Mouse (Mus musculus): ENCODE results near the gene Snrnp70.

Snrnp70 gene

DNA sequence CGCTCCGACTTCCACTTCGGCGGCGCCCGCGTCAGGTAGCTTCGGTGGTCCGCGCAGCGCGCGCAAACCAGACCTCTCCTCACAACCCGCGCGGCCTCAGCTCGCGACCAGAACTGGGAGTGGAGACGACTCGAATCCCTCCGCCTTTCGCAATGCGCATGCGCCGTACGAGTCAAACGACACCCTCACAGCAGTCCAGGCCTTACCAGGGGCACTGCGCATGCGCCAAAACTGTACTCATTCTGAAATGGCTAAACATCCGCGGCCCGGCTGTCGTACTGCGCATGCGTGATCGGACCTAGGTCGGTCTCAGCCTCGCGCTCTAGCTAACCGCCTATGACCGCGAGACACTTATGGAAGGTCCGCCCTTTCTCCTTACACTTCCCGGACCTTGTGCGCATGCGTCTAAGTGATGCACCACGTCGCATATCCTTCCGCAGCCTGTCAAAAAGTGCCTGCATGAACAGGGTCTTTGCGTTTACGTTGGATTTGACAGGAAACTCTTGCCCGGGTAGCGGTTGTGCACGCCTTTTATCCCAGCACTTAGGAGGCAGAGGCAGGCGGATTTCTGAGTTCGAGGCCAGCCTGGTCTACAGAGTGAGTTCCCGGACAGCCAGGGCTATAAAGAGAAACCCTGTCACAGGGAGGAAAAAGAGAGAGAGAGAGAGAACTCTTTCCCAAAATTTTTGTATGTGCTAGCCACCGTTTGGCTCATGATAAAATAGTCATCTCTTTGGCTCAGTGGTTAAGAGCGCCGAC, at the start of gene Snrnp70:
Gene Snrnp70 (minus strand): TSS at position 165 of the 759 bp plus-strand sequence.
- in situ Hi-C loops (cut with MboI; ENCODE audit: low sequenced_read_pairs): no loop called here

DNA sequence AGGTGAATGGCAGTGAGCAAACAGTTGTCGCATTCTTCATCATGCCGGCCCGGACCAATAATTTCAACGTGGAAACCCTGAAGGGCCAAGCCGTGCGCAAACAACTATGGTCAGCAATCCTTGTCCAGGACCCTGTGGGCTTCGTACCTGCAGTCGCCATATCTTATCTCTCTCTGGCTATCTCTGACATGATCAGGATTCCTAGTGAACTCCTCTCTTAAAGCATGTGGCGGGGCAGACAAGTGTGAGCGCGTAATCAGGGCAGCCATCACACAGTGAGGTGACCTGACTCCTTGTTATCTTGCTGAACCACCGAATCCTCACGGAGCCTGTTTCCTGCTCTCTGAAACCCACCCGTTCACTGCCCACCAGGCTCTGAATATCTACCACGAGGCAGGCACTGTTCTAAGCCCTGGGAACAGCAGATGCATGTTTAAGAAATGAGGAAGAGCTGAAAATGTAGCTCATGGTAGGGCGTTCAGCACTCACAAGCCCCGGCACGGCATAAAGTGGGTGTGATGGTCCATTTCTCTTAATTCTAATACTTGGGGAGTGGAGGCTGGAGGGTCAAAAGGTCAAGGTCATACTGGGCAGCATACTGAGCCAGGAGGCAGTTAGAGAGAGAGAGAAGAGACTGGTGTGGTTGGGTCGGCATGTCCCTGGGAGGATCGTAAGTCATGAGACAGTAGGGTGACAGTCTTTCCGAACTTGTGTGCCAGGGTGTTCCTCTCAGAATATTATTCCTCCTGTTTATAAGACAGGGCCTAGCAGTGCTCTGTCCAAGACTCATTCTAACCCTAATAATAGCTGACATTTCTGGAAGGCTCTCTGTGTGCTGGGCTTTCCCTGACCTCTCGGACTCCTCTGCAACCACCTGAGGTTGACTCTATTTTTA, 48.2 kb upstream of the Snrnp70 start:
- in situ Hi-C loops (cut with MboI; ENCODE audit: low sequenced_read_pairs): no loop called here

DNA sequence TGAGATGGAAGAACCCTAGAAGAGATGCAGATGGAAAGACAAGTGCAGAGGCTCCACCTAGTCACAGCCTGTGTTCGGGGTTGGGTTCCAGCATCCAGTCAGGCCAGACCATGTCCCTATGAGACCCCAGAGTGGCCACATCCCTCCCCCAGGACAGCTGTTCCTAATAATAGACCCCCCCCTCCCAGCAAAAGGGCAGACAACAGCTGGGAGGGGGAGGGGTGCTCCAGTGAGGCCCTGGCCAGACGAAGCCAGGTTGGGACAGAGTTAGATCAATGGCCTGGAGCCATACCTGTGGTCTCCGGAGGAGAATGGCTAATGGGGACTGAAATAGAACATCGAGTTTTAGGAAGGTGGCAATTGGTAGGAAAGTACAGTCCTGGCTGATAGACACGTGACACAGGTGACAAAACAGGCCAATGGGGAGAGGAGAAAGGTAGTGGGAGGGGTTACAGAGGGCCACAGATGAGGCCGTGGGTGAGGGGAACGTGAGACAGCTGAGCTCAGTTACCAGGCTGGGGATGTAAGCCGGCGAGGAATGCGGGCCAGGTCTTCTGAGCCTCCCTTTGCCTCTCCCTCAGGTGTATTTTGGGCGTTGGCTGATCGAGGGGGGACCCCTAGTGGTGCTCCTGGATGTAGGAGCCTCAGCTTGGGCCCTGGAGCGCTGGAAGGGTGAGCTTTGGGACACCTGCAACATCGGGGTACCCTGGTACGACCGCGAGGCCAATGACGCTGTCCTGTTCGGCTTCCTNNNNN, 42.2 kb upstream of the Snrnp70 start, which contains the start of gene Ruvbl2:
Gene Ruvbl2 (minus strand): TSS at position 576 of the 756 bp plus-strand sequence.
- in situ Hi-C loops (cut with MboI; ENCODE audit: low sequenced_read_pairs): no loop called here

DNA sequence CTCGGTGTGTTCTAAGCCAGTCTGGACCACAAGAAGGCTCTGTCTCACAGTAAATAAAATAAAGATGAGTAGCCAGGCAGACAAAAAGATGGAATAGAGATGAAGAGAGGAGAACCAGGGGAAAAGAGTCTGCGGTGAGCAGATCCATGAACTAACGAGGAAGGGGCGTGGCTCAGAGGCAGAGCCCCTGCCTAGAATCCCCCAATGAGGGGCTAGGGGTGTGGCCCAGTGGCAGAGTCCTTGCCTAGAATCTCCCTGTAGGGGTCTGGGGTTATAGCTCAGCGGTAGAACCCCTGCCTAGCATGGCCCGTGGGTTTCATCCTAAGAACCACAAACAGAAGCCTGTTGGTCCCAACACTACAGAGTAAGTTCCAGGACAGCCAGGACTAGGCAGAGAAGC, 41.5 kb upstream of the Snrnp70 start:
- in situ Hi-C loops (cut with MboI; ENCODE audit: low sequenced_read_pairs): no loop called here

GRCm38 (mm10) chr7:45436444-45436843, 40.9 kb upstream of the Snrnp70 start:
- in situ Hi-C loops (cut with MboI; ENCODE audit: low sequenced_read_pairs): no loop called here

DNA sequence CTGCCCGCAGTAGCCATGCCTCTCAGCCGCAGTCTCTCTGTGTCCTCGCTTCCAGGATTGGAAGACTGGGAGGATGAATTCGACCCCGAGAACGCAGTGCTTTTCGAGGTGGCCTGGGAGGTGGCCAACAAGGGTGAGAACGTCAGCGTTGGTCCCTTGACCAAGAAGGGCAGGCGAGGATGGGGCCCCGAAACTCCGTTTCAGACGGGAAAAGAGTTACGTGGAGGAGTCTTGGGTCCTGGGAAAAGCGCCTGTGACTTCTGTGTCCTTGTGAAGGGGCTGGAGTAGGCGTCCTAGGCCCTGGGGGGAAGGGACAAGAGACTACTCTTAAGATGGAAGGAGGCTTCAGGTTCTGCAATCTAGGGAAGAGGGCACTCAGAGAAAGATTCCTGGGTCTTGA, 39.5 kb upstream of the Snrnp70 start:
- in situ Hi-C loops (cut with MboI; ENCODE audit: low sequenced_read_pairs): no loop called here

DNA sequence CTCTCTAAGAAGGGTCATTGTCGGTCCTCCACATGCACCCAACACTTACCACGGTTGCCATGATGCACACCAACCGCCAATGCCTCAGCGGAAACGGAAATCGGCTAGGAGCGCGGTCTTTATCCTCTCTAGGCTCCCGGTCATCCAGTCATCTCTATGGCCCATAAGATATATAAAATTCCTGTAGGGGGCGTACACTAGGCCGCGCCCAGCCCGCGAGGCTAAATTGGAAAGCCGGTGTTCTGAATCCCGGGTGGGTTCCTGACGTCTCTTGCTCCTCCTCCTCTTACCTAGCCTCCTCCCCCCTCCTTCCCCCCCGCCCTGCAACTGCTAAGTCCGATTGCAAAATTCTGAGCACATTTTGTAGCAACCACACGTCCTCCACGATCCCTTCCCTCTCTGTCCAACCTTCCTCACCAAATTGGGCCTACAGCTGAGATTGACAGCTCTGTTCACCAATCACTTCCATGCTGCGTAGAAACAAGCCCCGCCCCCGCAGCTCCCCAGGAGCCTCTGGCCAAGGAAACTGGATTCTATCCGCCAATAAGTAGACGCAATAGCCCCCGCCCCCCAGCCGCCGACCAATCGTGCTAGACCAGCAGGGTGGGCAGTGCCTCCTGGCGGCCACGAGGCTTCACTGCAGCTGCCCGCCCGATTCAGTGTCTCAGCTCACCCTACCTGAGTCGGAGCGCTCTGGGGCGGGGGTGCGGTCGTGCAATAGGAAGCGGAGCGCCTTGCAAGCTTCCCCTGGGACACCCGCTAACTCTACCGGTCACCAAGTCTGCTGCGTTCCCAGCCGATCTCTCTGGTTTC, 38.9 kb upstream of the Snrnp70 start, which contains the start of gene Gys1:
Gene Gys1 (plus strand): TSS at position 642 of the 813 bp plus-strand sequence.
- in situ Hi-C loops (cut with MboI; ENCODE audit: low sequenced_read_pairs): no loop called here

DNA sequence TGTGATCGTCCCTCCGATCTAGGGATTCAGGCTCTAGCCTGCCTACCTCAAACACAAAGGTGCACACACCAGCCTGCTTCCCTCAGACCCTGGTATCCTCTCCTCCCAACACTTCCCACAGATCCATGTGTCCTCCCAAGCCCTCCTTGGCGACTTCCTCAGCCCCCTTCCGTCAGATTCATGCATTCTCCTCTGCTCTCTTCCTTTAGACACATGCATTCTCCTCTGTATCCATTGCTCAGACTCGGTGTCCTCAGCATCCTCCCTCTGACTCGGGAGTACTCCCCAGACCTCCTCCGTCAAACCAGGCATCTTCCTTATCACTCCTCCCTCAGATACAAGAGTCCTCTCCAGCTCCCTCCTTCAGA, 38.3 kb upstream of the Snrnp70 start:
- in situ Hi-C loops (cut with MboI; ENCODE audit: low sequenced_read_pairs): no loop called here

- in situ Hi-C loops (cut with MboI; ENCODE audit: low sequenced_read_pairs): no loop called here
Measured at GRCm38 (mm10) chr7:45426556-45426955, 31.0 kb upstream of the Snrnp70 start.

GRCm38 (mm10) chr7:45421194-45421593, 25.7 kb upstream of the Snrnp70 start:
- in situ Hi-C loops (cut with MboI; ENCODE audit: low sequenced_read_pairs): no loop called here

- in situ Hi-C loops (cut with MboI; ENCODE audit: low sequenced_read_pairs): no loop called here
Measured at GRCm38 (mm10) chr7:45420615-45420919, 25.0 kb upstream of the Snrnp70 start, which contains the start of gene Lhb. TSS of gene Lhb (plus strand) at chr7:45420820.

DNA sequence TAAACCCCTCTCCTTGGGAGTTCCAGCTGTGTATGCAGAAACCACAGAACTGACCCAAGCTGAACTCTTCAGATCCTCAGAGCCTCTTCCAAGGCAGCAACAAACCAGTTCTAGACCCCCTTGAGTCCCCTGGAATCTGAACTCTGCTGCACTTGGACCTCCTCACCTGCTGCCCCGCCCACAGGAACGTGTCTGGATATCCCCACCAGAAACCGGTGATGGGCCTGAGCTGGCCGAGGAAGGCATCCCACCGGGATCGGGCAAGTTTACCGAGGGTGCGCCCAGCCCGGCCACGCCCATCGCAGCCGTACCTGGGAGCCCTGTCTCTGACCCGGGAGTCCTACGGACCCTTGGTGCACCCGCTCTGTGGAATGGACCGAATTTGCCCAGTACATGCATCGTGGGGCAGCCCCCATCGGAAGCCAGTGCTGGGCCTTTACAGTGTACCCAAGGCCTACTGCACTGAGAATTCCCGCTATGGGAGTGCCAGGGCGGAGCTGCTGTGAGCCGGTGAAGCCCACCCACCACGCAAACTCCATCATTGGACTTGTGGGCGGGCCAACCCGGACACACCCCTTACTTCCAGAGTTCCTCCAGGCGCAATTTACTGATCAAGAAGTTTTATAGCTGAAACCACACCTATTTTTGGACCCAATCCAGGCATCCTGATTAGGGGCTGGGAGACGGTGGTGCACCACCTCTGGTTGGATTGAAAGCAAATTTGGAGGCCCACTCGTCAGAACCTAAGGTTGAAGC, 24.5 kb upstream of the Snrnp70 start:
- in situ Hi-C loops (cut with MboI; ENCODE audit: low sequenced_read_pairs): no loop called here

DNA sequence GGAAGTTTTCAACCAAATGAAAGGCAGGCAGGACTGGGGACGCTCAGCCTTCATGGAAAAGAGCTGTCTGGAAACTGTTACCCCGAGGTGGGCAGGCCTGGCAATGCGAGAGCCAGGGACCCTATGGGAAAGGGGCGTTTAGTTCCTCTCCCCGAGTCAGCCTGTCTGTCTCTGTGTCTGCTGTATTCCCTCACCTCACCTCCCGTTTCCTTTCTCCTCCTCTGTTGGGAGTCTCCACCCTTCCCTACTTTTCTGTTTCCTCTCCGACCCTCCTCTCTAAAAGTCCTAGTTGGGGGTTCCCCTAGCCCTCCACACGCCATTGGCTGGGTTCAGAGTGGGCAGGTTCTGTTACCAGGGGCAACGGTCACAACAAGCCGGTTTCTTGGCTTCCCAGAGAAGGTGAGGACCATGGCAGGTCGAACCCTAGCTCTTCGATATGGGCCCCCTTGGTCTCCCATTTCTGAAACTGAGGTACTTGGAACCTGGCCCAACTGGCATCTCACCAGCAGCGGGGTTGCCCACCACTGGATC, 22.5 kb upstream of the Snrnp70 start:
- in situ Hi-C loops (cut with MboI; ENCODE audit: low sequenced_read_pairs): no loop called here

DNA sequence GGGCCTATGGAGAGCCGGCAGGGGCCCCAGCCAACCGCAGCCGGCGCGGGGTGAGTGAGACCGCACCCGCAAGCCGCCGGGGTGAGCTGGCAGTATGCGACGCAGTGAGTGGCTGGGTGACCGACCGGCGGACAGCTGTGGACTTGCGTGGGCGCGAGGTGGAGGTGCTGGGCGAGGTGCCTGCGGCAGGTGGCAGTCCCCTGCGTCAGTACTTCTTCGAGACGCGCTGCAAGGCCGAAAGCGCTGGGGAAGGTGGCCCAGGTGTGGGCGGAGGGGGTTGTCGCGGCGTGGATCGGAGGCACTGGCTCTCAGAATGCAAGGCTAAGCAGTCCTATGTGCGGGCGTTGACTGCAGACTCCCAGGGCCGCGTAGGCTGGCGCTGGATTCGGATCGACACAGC, 20.1 kb upstream of the Snrnp70 start:
- in situ Hi-C loops (cut with MboI; ENCODE audit: low sequenced_read_pairs): no loop called here

GRCm38 (mm10) chr7:45414740-45415224, 19.2 kb upstream of the Snrnp70 start:
- in situ Hi-C loops (cut with MboI; ENCODE audit: low sequenced_read_pairs): no loop called here

DNA sequence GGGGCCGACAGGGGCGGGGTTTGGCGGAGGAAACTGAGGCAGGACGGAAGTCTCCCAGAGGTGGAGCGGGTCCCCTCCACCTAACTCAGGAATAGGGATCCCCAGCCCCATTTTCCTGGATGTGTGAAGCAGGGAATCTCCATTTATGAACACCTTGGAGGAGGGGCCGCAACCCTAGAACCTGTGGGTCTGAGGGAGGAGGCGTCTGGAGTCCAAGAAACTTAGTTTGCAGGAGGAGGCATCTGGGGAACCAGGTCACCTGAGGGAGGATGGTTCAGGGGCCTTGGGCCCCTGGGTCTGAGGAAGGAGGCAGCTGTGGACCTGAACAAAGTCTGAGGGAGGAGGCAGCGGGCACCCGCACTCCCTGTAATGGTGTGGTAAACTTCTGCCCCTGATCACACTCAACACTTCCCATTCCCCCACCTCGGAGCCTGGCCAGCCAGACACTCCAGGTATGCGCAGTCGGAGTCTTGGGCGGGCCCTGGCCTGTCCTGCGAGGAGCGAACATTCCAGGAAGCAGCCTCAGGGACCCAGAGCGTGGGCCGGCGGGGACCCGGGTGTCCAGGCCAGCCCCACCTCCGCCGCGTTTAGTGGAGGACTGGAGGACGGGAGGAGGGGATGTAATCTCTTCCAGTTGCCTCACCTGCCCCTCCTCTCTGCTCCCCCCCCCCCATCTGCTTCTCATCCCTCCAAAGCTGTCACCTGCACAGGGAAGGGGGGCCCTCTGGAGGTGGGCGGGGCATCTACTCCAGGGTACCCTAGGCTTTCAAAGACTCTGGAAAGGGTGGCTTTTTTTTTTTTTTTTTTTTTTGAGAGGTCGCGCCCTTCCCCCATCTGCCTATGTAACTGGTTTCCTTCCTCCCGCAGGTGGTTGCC, 18.6 kb upstream of the Snrnp70 start:
- in situ Hi-C loops (cut with MboI; ENCODE audit: low sequenced_read_pairs): no loop called here

DNA sequence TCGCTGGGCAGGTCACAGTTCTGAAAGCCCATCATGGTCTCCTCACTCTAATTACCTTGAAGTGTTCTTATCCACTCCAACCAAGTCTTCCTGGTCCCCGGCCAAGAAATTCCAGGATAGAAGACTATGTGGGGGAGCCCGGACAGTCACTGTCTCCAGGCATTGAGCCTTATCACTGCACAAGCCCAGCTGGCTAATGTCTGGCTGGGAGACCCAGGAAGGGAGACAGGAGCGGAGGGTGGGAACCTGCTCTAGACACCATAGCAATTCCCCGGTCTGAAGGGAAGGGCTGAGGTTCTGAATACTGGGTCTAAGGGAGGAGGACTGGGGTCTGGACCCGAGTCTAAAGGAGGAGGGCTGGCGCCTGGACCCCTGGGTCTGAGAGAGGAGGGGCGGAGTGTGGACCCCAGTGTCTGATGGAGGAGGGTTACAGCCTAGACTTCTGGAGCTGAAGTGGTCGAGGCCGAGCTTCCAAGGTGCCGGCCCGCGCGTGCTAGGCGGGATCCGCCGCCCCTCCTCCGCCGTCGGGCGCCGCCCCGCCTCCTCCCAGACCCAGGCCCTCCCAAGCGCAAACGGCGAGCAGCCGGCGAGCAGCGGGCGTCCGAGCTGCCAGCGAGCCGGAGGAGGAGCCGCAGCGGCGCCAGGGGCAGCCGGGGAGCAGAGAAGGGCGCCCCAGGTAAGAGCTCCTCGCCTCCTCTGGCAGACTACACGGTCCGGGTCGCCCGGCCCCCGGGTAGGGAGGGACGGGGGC, 17.7 kb upstream of the Snrnp70 start, which contains the start of gene Ntf5:
Gene Ntf5 (plus strand): TSS at position 583 of the 751 bp plus-strand sequence.
- in situ Hi-C loops (cut with MboI; ENCODE audit: low sequenced_read_pairs): no loop called here

GRCm38 (mm10) chr7:45412421-45412820, 16.9 kb upstream of the Snrnp70 start:
- in situ Hi-C loops (cut with MboI; ENCODE audit: low sequenced_read_pairs): no loop called here
